Mouse (Mus musculus): ENCODE data around the gene Per2.

Per2 gene

DNA sequence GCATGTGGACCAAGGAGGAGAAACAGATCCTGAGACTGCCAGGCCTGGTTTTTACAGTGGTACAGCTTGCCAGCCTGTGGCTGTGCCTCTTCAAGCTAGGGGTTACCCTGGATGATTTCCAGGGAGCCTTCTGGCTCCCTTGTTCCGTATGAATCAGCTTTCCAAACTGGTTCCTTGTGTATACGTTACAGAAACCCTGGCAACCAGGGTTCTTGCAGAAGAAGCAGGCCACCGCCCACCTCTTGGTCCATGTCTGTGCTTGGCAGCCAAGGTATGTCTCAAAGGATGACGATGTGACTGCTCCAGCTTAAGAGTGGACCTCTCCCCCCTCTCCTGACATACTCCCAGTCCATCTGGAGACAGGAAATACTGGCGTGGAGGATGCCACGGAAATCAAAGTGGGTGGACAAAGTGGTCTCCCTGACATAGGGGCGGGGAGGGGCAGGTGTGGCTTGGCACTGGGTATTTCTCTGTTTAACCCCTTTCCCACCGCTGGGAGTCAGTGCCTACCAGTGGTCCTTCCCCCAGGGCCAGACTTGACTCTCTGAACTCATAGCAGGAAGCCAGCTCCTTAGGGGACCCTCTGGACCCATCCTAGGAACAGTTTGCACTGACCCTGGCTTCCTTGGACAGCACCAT is 782 bp downstream of the Per2 start:
- DNase-seq (ENCODE audit: low spot score): no peak

DNA sequence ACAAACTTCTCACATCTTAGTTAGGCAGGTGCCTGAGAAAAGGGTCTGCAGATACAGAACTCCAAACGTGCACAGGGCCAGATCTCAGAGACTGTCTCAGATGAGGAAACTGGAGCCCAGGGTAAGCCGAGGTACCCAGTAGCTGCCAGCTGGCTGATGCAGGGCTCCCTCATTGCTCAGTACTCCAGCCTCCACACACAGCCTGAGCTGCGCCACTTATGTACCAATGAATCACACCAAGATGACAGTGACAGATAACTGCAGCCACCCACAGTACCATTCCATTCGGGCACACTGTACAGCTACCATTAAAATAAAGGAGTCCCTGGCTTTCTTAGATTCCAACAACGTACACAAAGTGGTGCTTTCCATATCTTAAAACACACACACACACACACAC is 1.4 kb downstream of the Per2 start:
- DNase-seq (ENCODE audit: low spot score): no peak

DNA sequence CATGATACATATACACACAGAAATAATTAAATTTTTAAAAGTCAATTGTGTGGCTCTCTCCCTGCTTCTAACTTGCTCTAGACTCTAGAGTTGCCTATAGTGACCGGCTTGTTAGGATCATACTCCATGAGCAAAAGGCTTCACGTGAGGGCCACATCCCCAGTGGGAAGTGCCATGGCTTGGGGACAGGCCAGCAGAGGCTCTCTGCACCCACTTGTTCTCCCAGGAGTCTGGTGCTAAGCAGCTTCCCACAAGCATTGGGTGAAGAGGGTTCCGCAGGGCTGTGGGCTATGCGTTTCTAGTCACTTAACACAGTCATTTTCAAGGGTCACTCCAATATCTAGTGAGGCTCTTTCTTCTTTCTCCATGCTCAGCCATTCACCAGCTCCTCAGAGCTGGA is 2.0 kb downstream of the Per2 start:
- no peak for DNase-seq (ENCODE audit: low spot score)

DNA sequence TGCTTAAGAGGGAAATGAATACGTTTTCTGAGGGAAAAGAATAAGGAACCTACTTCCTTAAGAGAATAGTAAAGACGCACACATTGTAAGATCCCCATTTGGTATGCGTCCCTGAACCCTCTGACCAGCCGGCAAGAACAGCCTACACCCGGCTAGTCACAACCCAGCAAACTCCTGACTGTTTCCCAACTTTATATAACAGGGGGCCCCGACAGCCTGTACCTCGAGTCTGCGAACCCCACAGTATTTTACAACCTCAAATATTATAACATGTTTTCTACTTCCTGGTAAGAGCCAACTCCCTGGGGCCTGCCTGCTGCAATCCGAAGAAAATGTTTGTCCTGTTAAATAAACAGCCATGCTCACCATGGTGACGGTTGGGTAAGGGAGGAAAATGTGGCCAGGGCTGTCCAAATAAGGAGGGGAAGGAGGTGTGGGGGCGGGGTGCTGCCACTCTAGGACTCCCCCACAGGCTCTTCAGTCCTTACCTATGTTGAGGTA is 2.8 kb downstream of the Per2 start:
- DNase-seq (ENCODE audit: low spot score): no peak

DNA sequence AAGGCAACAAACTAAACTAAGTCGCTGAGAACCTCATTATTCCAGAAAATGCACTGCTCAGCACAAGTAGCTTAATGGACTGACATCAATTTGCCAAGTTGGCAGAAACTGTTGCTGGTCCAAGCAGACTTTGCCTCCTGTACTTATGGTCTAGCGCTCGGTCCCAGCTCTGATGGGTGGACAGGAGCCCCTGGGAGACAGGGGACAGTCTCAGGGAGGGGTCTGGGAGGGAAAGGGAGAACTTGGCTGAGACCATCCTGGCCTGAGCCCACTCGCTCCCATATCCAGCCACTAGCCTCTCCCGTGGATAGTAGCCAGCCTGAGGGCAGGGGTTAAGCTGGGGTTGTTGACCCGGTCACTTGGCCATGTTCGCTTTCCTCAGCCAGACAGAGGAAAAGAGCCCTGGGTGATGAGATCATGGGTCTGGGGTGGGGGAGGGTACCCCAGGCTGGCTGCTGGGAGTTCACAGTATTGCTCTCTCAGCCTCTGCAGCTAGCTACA is 3.4 kb downstream of the Per2 start:
- DNase-seq (ENCODE audit: low spot score): no peak

DNA sequence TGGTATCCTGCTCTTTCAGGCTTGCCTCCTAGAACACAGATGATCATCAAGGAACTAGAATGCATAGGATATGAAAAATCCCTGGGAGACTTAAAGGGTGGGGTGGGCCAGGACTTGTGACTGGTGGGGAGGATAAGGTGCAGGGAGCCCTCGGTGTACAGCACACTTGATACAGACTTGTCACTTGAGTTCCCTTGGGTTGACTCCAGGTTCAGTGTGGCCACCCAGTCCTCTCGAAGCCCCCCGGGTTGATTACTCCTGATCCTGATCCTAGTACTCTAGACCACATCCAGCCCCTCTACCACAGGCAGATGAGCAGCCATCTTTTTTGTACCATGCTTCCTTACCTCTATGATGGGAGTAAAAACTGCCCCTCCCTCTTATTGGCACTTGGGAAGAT is 4.2 kb downstream of the Per2 start:
- DNase-seq (ENCODE audit: low spot score): no peak

DNA sequence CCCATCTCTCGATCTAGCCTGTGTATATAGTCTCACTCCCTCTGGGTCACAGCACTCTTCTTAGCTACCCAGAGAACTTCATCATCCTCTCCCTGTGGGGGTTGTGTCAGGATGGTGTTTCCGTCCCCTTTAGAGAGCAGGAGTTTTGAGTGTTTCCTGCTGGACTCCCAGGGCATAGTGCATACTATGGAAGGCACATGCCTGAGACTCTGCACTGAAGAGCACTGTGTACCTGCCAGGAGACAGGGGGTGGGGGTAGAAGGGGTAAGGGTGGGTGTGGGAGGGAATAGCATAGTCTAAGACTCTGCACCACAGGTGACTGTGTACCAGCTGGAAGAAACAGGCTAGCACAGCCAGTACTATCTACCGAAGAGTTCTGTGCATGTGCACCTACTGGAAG is 4.8 kb downstream of the Per2 start:
- DNase-seq (ENCODE audit: low spot score): no peak

DNA sequence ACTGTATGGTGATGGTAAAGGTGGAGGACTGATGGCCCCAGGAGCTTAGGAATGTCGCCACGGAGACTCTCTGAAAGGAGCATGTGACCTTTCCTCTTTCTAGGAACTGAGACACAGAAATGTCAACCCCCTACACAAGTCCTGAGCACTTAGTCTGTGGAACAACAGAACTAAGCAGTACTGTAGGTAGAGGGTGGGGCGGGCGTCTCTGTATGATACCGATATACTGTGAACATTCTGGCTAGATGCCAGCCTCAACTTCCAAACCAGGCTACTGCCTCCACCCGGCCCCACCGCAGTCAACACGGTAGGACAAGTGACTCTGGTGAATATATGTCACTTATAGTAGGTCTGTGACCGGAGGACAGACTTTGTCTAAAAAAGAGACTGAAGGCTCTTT is 5.2 kb downstream of the Per2 start:
- DNase-seq (ENCODE audit: low spot score): peak; percentile 54

DNA sequence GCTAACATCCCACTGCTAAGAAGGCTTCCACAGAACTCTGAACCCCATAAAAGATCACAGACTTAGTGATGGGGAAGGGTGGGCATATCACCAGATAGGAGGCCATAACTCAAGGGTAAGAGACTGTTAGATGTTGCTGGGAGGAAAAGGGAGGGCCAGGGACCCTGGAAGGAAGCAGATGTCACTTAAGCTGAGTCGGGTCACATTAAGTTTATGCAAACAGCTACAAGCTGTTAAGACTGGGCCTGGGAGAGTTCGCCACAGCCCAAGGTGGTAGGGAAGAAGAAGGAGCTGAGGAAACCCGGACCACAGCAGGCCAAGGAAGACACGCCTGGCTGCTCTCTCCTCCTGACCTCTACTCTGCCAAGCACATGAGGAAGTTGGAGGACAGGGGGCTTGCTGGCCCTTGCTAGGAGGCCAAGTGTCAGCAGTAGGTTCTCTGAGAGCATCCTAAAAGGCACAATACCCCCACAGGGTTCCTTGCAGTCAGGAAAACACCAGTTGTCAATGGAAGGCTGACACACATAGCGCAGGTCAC is 7.5 kb downstream of the Per2 start:
- no peak for DNase-seq (ENCODE audit: low spot score)

DNA sequence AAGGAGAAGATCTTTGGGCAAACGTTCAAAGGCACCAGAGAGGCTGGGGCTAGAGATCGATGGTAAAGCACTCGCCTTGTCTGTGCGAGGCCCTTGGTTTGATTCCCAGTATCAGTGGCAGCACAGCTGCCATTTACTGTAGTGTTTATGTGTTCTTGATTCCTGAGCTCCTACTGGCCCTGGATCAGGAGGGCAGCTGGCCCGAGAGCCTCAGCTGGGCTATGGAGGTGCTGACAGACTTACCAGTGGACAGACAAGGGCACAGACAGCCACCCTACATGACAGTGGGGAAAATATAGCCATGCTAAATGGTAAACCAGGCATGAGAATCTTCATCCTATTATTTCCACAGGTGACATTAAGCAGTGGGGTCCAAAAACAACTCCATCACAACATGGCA is 8.3 kb downstream of the Per2 start:
- no peak for DNase-seq (ENCODE audit: low spot score)

DNA sequence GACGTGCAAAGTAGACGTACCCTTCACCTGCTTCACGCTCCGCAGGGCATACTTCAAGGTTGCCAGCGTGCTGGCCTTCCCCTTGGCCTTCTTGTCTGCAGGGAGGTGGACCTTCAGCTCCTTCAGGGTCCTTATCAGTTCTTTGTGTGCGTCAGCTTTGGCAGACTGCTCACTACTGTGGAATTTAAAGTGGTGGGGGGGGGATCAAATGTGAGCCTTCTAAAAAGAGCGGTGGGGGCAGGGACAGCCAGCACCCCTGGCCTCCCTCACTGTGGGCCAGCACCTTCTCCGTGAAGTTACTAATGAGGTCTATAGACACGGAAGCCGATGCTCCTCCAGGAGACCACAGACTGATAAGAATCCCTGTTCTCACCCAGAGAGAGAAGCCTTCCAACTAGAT is 10.4 kb downstream of the Per2 start:
- no peak for DNase-seq (ENCODE audit: low spot score)

DNA sequence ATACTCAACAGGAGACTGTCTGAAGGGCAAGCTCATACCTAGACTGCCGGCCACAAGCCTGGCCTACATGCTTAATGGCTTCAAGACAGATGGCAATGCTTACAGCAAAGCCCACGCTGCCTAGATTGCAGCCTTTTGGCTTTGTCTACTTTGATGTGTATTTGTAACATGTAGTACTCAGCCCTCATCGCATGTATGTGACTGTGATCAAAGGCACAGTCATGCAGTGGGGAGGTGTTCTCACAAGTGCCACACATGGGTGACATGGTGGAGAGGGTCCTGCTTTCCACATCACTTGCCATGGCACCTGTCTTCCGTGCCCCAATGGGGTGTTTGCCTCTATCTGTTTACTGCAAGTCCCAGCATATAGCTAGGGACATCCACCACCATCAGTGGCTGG is 12.6 kb downstream of the Per2 start:
- no peak for DNase-seq (ENCODE audit: low spot score)

DNA sequence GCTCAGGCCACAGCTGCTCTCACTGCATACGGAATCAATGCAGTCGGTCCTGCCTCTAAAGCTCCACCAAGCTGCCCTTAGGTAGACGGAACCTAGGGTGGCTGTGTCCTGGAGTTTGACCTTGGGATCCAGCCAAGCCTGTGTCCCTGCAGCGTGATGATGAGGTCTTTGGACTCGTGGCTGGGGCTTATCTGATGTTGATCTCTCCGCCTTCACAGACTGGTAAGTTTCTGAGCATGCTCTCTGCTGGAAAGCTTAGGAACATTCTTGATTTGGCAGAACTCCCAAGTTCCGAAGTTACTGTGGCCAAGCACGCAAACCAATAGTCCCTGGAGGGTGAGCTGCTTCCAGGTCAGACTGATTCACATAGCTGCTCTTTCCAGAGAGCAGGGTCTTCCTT is 13.1 kb downstream of the Per2 start:
- DNase-seq (ENCODE audit: low spot score): no peak

DNA sequence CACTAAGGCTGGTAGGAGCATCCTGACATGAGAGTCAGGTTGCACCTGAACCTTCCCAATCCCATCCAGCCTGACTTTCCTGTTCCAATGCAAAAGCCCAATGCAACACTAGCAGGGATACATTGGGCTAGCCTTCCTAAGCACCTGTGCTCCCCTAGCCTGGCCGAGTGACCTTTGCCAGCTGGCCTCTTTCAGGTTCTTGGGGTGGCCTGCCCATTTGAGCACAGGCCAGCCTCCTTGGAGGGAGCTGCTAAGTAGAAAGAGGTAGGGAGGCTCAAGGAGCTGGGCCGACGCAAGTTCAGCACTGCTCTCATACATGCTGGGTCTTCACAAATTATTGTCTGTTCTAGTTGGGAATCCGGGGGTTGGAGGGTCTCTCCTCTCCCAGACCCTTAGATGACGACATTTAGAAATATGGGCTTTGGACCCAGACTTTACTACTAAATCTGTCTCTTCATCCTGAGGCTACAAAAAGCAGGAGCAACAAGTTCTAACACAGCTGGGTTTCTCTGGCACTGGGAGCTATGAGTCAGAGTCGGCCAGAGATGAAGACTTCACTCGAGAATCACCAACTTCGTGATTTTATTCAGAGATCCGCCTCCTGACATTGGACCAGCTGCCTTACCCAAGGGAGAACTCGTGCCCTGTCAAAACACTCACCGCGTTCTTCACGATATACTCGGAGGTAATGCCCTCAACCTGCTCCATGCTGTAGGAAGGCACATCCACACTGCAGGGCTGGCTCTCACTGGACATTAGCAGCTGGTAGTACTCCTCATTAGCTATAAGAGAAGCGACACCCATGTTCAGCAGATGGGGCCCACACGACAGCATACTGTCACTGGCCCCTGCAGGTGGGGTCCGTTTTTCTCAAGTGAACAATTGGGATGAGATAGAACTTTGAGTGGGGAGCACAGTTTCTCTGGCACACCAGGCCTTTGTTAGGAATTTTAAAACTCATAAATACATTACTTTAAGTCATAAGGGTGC is 14.0 kb downstream of the Per2 start:
- DNase-seq (ENCODE audit: low spot score): no peak

DNA sequence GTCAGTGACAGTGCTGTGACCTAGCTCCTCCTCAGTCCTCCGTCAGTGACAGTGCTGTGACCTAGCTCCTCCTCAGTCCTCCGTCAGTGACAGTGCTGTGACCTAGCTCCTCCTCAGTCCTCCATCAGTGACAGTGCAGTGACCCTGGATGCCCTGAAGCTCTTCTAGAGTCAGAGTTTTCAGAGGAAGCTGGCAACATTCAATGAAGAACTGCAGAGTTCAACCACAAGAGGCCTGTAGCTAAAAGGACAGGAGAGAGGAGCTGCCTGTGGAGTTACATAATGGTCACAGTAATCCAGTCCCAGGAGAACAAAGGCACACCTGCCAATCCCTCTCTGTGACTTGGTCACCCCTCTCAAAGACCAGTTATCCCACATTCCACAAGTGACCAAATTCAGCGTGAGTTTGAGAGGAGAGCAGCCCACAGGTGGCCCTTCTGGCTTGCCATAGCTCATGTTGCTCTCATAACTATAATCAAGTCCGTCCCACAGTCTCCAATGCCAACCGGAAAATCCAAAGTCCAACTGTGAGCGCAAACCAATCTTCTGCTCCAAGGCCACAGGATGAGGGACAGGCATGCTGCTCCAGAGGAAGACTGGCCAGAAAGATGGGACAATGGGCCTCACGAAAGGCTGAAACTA is 16.7 kb downstream of the Per2 start:
- no peak for DNase-seq (ENCODE audit: low spot score)

DNA sequence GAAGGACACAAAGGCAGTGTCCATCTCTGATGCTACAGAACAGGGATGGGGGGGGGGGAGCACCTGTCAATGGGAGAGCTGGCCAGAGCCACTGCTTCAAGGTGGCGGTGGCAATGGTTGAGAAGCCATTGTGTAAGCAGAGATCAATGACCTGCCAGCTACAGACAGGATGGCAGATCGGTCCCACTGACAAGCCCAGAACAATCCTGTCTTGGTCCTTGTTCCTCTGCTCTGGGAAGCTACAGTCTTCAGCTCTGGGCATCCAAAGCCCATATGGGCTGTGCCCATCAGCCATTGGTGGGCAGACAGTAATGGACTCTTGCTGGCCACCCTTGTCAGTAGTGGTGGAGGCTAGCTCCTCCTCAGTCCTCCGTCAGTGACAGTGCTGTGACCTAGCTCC is 17.3 kb downstream of the Per2 start:
- no peak for DNase-seq (ENCODE audit: low spot score)

DNA sequence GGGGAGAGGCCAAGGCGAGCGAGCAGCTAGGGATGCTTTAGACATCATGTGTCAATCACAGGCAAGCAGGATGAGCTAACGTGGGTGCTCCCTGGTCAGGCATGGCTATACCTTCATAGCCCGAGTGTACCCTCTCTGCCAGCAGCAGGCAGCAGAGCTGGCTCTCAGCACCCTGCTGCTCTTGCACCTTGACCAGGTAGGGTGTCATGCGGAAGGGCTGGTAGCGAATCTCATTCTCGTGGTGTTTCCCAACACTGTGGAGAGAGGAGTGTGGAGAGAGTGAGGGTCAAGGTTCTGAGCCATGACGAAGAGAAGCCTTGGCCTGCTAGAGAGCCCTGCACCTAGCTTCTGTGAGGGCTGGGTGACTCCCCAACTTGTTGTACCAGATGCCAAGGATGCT is 19.3 kb downstream of the Per2 start:
- no peak for DNase-seq (ENCODE audit: low spot score)

DNA sequence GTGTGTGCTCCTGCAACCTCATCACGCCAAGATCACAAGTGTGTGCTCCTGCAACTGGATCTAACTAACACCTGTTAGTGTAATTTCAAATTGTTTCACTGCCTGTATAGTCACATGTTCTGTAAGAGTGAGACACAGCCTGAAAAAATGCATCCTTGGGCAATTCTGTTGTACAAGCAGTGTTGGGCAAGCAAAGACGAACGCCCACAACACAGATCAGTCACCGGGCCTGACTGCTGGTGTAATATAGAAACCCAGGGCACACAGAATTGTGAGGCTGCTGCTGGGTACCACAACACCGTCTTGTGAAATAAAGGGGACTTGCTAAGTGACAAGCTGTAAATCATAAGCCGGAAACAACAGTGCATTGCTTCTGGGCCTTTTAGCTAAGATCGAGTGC is 21.6 kb downstream of the Per2 start:
- DNase-seq (ENCODE audit: low spot score): no peak

DNA sequence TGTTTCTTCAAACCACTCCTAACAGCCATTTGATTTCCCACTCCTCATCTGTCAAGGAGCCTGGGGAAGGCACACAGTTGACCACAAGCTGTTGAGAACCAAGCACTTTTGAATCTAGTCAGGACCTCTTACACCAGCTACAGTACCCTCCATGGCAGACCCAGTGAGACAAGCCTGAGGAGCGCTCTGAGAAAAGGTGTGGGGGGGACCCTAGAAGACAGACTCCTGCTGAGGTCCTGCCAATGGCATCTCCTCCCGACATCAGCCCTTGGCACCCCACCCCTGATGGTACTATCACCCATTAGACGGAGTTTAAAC is 22.1 kb downstream of the Per2 start:
- no peak for DNase-seq (ENCODE audit: low spot score)

DNA sequence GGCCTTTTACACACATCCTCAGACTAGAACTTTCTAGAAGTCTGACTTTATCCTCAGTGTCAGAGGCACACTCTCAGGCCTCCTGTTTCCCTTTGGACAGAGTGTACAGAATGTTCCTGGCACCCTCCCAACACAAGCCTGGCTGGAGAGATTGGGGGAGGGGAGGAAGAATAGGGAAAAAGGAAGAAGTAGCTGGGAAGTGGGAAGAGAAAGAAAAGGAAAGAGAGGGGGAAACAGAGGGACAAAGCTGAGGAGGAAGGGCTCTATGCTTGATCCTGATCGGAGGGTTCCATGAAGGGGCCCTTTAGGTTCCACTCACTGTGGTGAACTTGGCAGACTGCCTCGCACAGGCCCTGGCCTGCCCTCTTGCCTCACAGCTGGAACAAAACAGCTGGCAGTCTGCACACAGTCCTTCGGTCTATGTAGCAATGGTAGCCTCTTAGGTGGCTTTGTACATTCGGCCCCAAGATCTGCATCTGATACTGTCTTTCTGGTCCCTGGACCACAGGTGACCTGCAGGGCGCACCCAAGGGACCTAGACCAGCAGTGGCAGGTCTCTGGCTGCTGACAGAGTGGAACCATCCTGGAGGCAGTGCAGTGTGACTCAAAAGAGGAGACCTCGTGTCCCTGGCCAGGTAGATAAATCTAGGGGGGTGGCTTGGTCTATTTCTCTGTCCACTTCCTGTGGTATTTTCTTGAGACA is 22.6 kb downstream of the Per2 start:
- no peak for DNase-seq (ENCODE audit: low spot score)

DNA sequence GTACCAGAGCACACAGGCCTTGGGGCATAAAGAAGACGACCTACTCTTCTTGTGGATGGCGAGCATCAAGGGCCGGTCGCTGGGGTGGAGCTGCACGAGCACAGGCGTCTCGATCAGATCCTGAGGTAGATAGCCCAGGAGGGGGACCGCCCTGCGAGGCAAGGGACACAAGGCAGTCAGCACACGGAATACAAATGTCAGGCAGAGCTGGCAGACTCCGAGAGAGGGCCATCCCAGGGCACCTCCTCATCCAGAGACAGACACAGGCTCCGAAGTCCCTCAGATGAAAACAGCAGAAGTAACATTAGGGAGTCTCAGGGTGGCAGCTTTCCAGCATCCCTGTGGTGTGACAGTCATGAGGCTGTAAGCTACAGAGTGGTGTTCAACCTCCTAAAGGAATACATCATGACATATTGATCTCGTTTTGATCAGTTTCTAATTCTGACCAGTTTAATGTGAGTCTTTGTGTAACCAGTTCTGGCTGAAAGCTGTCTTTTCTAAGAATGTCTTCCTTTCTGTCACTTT is 23.5 kb downstream of the Per2 start:
- DNase-seq (ENCODE audit: low spot score): no peak

DNA sequence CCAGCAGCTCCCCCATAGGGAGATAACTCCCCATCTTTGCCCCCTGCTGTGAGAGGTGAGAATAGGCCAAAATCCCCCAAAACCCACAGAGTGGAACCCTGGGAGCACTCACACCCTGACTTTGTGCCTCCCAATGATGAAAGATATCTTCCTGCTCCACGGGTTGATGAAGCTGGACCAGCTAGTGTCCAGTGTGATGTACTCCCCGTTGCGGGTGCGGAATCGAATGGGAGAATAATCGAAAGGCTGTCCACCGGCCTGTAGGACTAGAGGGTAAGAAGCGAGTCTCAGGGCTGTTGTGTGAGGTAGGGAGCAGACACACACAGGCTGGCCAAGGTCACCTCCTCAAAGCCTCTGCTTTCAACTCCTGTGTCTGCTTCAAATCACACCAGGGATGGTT is 24.2 kb downstream of the Per2 start:
- no peak for DNase-seq (ENCODE audit: low spot score)

All from c-Kit-positive CD71-positive TER-119-positive erythroid progenitor cells, embryonic 14.5 days (primary cell).